Comparison of ENCODE assay signal across 8 mouse cellular contexts in genomic region chr8:112010997-112011815, GRCm38 (mm10). TPM values are rescaled to one million over a fixed set of nuclear protein-coding genes. Genes with fewer than 3 reads are reported as not detected.
DNase-seq lines count a peak whose midpoint lies in the region; ATAC-seq and TF ChIP-seq lines count a peak whose summit lies in the region.

TSS of gene Kars (minus strand) at chr8:112011323.
TSS of gene Terf2ip (plus strand) at chr8:112011398.

- peak within 1 kb of the TSS; percentile 96 for H3K4me3 ChIP-seq in hindbrain, embryonic 13.5 days

- H3K27me3 ChIP-seq in Patski: no peaks in the 10 kb centered on the region
- H3K27me3 ChIP-seq in hindbrain, embryonic 13.5 days: no peaks in the 10 kb centered on the region

- ATAC-seq in Patski: peak; percentile 91
- peak; percentile 93 for ATAC-seq in hindbrain, embryonic 13.5 days (ENCODE audit: low FRiP score)

- in situ Hi-C loops in Patski (cut with MboI; ENCODE audit: low pct_unique_long_range_greater_than_20kb): no loop called here

- no peaks in the 10 kb centered on the region for H3K9me3 ChIP-seq in hindbrain, embryonic 13.5 days

- CTCF ChIA-PET in Patski (lab: Charles Lee): no interaction called here

- H3K4me2 ChIP-seq in hindbrain, embryonic 13.5 days: peak within 1 kb of the TSS; percentile 83

- POLR2A ChIA-PET in Patski (lab: Charles Lee): interaction anchor here (0.9 kb wide), 2 partner anchors 20 to 27 kb away, joined by 4 read pairs; no protein-coding TSS in a partner anchor

- H3K9ac ChIP-seq in hindbrain, embryonic 13.5 days: peak within 1 kb of the TSS; percentile 97

- H3K36me3 ChIP-seq in hindbrain, embryonic 13.5 days: peaks cover 6% of the 10 kb centered on the region

- no peak for TF ChIP-seq CTCF in Patski (IDR thresholded peaks at IDR 0.05)

- peak; percentile 53 for DNase-seq in Patski (ENCODE audit: low read depth, low spot score)
- DNase-seq in cerebellum, postnatal 14 days: peak; percentile 94 to 96
- peak; percentile 87 for DNase-seq in frontal cortex, postnatal 14 days (ENCODE audit: low spot score in 2 of 2)
- peak; percentile 78 to 87 for DNase-seq in layer of hippocampus, postnatal 25 days (ENCODE audit: extremely low spot score in 1 of 2, low spot score in 1 of 2)
- DNase-seq in lung, postnatal 25 days (ENCODE audit: low spot score): peak; percentile 96
- peak; percentile 97 for DNase-seq in retina, embryonic 14.5 days (ENCODE audit: low spot score)
- DNase-seq in thymus, postnatal 4 days: peak; percentile 94

- peaks cover 29% of the 10 kb centered on the region for H3K4me1 ChIP-seq in hindbrain, embryonic 13.5 days (replicated peaks)

- H3K27ac ChIP-seq in hindbrain, embryonic 13.5 days: peak within 1 kb of the TSS; percentile 89

- WGBS in hindbrain, embryonic 13.5 days: under 1% methylated on average over 61 of the region's 61 CpGs

RNA-seq across cellular contexts. Expression of gene Kars, which starts in this region (rescaled TPM):
- 149 TPM for polyA plus RNA-seq in Patski (2021)
- polyA plus RNA-seq in hindbrain, embryonic 13.5 days (2015; fragmentation: Nextera tagmentation; extraction: Ambion mirVana): 171 and 172 TPM in 2 replicates
- 10 to 100 TPM; 77.2 to 82.6 TPM for total RNA-seq in layer of hippocampus, postnatal 25 days (2021)

RNA-seq across cellular contexts. Expression of gene Terf2ip, which starts in this region (rescaled TPM):
- 24.2 TPM for polyA plus RNA-seq in Patski (2021)
- polyA plus RNA-seq in hindbrain, embryonic 13.5 days (2015; fragmentation: Nextera tagmentation; extraction: Ambion mirVana): 56.4 and 58.0 TPM in 2 replicates
- 10 to 100 TPM; 35.5 to 40.0 TPM for total RNA-seq in layer of hippocampus, postnatal 25 days (2021)

Comparison
In these comparisons a context has a peak if more than half of its experiments do, and no peak if none do; other contexts are left out.
1. Peak in every context shown above with its lines: DNase-seq, ATAC-seq, H3K4me3 ChIP-seq and H3K27ac ChIP-seq.